Mouse (Mus musculus): Measurements from ENCODE around the gene Nr4a1.

Gene Nr4a1

DNA sequence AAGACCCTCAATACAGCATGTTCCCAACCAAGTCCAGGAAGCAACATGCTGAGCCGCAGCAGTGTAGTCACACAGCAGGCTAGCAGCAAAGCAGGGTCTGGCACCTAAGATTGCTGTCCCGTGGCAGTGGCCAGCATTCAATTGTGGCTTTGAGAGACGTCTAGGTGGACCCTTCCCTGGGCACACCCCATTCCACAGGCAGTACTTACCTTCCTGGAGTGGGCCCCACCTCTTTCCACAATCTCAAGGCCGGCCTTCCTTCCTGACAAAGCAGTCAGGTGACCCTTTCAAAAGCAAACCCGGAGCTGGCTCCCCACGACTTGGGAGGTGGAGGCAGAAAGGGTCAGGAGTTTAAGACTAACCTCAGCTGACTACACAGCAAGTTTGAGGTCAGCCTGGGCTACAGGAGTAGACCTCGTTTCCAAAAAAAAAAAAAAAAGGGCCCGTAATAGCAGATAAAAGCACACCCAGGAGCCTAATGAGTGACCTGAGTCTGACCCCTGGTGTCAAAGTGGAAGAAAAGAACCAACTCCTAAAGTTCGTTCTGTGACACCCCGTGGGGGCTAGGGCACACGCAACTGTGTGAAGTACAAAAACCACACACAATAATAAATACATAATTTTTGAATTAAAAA is 20.3 kb upstream of the Nr4a1 start:
- no peak for DNase-seq (ENCODE audit: low spot score)

DNA sequence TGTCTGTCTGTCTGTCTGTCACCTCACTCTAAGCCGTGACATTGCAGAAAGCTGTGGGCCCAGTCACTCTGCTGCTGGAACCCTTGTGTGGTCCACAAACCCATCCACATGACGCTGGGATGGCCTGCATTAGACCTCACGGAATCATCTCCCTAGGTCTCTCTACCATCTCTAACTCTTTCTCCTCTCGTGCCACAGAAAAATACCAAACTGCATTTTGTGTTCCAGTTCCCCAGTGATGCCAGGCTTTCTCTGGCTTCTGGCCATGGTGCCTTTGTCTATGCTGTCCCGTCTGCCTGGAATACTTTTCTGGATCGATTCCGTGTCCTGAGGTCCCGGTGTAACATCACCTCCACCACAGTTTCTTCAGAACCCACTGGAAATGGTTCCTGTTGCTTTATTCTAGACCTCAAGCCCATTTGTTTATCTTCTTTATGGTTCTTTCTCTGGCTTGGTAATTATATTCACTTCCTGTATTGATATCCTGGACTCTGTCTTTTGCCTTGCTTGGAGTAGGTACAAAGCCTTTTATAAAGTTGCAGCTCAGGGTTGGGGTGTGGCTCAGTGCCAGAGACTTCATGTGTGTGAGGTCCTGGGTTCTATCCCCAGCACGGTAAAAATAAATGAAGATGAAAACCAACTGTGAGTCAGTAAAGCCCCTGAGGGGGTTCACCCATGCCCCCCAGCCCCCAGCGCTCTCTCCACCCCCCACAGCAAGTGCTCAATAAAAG is 19.3 kb upstream of the Nr4a1 start:
- no peak for DNase-seq (ENCODE audit: low spot score)

DNA sequence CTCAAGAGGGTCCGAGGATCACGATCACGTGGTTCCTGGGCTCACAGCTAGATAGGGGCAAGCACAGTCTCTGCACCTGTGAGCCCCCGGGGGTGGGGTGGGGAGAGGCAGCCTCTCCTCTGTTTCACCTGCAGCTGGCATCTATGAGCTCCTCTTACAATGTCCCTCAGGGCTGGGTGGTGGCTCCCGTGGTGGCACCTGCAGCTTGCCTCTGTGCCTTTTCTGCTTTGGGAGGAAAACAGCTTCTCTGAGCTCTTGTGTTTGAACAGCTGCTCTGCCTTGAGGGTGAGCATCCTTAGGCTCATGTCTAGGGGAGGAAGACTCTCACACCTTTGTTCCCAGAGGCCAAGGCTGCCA is 18.7 kb upstream of the Nr4a1 start:
- no peak for DNase-seq (ENCODE audit: low spot score)

DNA sequence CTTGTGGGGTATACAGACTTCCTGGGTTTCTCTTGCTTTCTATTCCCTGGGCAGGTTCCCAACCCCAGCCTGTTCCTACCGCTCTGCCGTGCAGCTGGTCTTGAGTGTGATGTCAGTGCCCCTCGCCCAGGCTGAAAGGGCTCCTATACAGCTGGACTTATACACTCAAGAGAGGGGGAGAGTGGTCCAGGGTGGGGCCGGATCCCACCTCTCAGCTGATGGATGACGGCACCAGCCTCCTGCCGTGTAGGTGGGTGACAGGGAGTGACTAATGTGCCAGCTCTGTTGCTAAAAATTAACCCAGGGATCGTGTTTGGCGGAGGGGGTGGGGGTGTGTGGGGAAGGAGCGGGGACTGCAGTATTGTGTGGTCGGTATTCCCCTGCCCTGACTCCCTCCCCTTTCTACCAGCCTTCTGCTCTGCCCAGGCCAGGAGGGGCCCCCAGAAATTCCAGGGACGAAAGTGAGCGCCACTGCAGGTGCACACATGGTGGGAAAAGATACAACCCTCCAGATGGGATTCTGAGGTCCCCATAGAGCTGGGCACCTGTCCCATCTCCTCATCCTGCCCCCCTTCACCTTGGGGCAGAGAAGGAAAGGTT is 18.2 kb upstream of the Nr4a1 start:
- no peak for DNase-seq (ENCODE audit: low spot score)

DNA sequence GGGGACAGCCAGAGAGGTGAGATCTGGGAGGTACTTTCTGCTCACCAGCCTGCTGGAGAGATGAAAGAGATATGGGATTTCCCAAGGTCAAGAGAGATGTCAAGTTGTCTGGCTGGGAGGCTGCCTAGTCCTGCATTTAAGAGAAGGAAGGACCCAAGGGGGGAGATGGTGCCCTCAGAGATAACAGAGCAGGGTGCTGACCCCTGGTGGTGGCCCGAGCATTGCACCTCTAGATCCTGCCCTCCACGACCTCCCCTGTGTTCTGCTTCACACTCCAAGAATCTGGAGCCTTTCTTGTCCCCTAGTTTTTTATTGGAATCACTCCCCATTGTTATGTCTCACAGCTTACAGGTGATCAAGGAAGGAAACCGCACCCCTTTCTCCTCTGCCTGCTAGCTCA is 17.2 kb upstream of the Nr4a1 start:
- no peak for DNase-seq (ENCODE audit: low spot score)

DNA sequence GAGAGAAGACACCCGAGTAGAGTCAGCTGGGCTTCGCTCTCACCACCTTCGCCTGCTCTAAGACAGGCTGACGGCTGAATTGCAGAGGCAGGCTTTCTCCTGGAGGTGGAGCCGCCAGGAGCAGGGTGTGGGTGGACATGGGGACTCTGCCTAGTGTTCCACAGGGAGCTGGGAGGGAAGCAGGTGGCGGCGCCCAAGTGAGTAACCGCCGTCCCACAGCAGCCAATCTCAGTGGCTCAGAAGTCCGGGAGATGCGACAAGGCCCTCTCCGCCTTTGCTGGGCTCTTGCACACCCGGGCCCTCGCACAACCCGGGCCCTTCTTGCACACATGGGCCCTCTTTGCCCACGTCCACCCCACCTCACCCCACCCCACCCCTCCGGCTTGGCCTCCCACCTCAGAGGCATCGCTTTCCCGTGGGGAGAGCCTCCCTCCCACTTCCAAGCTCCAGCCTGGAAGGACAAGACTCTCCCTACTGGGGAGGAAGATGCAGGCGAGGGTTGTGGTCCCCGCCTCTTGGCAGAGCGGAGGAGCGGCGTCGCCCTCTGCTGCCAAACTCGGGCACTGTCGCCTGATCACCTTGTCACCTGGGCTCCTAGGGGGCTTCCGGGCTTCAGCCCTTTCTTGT is 15.1 kb upstream of the Nr4a1 start:
- DNase-seq (ENCODE audit: low spot score): no peak

DNA sequence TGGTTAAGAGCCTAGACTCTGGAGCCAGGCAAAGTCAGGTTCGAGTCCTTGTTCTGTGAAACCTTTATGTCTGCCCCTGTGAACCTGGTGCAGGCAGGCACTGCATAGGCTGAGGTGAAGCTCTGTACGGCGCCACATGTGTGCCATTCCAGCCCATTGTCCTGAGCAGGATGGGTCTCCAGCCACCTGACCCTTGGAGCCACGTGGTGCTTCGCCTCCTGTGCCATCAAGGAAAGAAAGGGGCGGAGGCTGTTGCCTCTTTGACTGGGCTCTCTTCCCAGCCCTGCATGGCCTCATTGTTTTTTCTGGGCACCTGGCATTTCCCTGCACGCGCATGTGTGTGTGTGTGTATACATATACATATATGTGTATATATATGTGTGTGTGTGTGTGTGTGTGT is 14.2 kb upstream of the Nr4a1 start:
- DNase-seq (ENCODE audit: low spot score): no peak

DNA sequence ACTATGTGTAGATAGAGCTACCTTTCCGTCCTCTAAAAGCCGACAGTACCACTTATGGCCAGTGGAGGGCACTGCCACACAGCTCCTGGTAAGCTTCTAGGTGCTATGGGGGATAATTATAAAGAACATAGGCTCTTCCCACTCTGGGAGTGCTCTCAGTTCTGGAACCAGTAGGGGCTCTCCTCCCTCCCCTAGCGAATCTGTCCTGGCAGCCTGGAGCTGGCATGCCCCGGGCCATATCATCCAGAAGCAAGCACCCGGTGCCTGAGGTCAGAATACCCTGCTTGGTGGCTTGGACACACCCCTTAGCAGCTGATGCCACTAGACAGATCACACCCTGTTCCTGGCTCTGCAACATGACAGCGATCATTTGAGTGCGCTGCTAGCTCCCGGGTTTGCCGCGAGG is 13.3 kb upstream of the Nr4a1 start:
- DNase-seq (ENCODE audit: low spot score): no peak

DNA sequence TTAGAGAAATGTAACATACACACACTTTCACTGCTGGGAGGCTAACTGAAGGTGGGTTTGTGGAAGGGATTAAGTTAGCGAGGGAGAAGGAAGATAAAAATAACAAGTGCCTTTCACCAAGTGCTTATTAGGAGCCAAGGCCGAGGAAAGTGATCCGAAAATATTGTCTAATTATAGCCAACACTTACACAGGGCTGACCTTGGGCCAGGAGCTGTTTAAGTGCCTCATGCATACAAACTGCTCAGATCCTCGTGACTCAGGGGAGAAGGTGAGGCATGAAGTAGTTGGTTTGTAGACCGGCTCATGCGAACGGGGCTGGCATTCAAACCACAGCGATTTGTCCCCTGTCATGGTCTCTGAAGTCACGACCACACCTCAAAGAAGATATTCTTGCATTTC is 12.8 kb upstream of the Nr4a1 start:
- no peak for DNase-seq (ENCODE audit: low spot score)

DNA sequence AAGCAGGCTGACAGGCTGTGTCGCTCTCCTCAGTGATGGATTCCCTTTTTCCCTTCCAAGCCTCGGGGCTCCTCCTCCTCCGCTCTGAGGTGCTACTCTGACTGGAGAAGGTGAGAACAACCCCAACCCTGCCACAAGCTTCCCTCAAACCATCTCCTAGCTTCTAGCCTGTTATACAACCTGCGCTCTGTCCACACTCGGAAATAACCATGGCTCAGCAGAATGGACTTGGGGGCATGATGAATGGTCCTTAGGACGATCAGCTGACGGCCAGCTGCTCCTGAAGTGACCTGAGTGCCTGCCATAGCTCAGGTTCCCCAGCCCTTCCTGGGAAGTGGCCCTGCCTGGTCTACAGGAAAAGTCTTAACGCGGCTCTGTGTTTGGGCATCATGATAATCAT is 12.2 kb upstream of the Nr4a1 start:
- no peak for DNase-seq (ENCODE audit: low spot score)

DNA sequence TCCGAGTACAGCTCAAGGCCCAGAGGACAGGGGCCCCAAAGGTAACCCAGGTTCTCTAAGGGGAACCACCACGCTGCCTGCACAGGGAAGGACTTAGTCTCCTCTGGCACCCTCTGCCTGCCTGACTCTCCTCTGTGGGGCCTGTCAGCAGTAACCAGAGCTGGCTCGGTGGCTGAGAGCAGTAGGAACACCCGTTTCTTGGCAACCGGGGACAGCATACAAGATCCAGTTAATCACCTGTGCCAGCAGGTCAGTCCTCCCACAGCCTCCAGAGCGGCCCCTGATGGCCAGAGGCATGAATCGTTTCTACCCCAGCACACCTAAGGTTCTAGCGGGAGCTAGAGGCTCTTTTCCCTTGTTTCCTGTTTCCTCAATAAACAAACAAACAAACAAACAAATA is 11.4 kb upstream of the Nr4a1 start:
- no peak for DNase-seq (ENCODE audit: low spot score)

DNA sequence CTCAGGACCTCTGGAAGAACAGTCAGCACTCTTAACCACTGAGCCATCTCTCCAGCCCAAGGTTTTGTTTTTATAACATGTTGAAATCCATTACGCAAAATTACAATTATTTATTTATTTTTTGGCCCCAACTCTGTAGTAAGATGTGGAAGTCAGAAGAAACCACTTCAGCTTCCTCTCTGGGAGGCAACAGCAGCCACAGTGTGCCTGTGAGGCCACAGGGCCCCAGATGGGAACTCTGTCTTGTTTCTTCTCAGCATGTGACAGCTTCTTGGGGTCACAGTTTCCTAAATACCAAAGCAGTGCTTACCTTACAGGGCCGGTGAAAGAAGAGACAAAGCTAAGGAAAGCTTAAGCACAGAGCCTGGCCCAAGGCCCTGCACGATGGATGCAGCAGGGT is 10.1 kb upstream of the Nr4a1 start:
- DNase-seq (ENCODE audit: low spot score): no peak

DNA sequence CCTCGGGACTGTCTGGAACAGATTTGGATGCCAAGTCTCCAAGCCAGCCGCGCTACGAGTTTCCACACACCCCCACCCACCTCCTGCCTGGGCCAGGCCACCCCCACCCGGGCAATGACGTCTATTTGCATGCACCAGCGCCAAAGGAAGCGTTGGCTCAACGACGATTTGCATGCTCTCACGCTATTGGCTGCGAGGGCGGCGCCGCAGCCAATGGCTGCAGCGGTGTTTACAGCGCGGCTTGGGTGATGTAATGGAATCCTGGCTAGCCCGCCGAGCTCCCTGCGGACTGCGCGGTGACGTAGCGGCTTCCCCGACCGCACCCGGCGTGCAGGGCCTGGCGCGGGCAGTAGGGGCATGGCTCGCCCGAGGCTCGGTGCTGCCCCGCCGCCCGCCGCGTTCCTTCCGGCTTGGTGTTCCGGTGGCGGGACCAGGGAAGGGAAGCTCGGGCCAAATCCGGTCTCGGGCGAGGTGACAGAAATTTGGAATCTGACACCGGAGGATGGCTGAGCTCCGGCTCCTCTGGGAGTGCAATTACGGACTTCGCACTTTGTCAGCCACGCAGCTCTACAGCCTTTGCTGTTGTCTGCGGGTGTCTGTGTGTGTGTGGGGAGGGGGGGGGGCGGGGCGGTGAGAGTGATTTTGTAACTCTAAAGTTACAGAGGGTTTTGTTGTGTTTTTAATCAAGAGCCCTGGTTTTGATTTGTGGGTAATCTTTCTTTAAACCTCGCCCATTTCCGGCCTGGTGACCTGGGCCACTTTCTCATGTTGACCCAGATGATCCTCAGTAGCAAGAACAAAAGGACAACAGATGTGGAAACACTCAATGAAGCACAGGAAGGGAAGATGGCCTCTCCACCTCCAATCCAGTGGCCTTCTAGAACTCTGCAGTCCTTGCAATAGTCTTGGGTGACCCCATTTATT is 7.6 kb upstream of the Nr4a1 start:
- DNase-seq (ENCODE audit: low spot score): peak; percentile 79

DNA sequence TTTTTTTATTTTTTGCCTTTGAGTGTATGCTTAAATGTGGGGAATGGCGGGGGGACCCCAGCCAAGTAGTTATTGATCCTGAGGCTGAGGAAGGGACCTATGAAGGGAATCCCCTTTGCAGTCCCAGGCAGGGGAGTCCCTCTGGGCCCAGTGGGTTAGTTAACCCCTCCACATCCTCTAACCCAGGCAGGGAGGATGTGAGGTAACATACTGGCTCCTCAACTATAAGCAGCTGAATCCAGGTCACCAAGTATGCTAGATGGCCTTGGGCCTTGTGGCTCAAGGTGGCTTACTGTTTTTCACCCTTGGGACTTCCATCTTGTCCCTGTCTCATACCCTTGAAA is 6.9 kb upstream of the Nr4a1 start:
- DNase-seq (ENCODE audit: low spot score): no peak

DNA sequence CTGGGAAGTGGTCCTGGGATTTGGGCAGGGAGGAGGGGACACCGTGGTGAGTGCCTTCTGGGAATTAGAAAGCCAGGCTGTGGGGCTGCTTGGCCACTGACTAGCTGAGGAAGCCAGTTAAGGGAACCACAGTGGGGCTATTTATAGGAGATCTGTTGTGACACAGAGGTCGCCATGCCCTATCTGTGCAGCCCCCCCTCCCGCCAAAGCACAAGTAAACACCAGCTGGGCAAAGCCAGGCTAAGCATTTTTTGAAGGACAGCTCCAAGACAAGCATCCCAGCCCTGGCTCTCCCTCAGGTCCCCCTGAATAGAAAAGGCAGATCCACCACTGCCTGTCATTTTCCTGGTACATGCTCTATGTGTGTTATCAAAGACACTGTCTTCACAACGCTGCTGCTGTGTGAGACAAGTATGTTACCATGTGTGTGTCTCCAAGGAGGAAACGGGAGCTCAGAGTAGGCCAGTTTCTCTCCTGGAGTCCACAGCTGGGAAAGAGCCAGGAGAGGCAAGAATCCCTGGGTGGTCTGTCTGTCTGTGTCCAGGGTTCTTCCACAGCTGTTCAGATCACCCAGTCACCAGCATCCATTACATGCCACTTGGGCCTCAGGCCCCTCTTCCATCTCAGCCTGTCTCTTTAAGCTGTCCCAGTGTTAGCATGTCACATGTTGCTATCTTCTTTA is 5.9 kb upstream of the Nr4a1 start:
- no peak for DNase-seq (ENCODE audit: low spot score)

DNA sequence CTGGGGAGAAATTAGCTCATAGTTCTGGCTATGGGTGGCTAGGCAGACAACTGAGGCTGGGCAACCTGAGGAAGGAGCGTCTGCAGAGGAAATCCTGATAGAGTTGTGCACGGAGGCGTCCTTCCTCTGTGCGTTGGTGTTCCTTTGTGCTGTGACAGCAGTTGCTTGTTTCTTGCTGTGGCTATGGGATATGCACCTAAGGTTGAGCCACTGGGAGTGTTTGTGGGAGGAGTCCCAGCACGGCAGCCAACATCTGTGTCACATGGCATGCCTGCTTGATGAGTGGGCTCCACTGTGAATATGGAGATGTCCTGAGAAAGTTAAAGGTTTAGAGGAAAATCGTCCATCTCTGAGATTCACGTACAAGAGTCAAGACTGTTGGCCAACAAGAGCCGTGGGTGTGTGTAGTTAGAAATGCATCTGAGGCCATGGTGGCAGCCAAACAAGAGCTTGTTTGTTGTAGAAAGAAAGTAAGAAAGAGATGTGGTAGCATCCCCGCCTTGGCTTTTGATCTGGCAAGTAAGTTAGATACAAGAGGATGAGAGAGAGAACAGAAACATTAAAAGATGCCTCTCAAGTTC is 3.8 kb upstream of the Nr4a1 start:
- no peak for DNase-seq (ENCODE audit: low spot score)

DNA sequence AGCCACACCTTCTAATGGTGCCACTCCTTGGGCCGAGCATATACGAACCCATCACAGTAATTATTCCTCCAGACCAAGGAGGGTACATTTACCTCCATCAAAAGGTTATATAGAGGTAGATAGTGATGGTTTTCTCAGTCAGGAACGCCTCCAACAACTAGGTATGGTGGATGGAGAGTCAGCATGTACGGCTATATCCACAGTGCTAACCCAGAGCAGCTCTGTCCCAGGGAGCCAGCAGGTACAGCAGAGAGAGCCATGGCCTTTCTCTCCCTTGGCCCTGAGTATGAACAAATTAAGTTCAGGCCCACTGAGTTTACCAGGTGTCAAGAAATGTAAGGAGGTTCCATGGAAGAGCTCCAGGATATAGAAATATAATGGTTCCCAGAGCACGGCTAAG is 2.1 kb upstream of the Nr4a1 start:
- DNase-seq (ENCODE audit: low spot score): no peak

DNA sequence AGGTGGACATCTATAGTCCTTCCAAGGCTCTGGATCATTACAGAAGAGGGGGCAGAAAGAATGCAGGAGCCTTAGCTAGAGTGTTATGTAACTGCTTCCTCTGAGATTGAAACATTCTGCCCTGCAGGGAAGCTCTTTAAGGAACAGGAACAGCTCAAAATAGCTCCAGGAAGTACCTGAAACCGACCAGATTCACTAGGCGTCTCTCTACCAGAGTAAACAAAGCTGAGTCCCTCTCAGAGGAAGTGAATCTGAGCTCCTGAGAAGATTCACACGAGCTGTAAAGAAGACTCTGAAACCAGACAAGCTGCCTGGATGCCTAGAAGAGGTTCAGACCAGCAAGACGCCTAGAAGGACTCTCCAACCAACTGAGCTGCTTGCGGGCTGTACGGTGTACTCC is 1.5 kb upstream of the Nr4a1 start:
- DNase-seq (ENCODE audit: low spot score): no peak

DNA sequence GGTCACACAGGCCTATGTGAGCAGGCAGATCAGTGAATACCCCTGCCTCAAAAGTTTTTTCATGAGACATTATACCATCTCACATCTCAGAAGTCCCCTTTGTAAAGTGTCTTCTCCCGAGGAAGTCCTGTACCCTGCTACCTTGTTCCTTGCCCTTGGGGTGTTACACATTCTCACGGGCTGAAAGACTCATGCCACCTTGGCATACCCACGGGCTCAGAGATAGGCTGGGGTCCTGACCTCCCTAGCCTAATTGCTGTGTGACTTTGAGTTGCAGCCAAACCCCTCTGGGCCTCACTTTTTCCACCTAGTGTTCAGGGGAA is 545 bp upstream of the Nr4a1 start:
- no peak for DNase-seq (ENCODE audit: low spot score)

DNA sequence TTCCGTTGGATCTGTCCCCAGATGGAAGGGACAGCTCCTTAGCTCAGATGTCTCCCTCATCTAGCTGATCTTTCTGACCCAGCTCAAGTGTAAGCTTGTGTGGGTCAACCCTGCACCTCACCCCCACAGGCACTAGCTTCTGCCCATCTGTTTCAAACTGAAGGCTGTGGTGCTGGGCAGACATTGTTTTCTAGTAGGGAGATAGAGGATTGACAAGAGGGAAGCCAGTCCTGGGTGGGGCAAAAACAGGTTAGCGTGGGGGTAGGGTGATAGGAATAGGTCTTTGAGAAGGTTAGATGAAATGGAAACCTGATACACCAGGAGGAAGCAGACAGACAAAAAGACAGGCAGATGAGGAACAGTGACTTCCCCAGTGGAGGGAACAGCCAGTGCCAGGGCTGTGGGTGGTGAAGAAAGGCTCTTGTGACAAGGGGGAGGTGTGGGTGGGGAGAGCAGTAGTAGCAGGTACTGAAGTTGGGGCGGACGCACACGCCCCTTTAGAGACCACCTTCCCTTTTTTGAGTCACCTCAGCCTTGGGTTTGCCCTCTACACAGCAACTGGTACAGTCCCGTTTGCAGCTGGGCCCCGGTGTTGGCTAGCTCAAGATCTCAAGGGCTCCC is 1.9 kb downstream of the Nr4a1 start:
- no peak for DNase-seq (ENCODE audit: low spot score)

All from urinary bladder, postnatal 10 days (tissue).